Mouse (Mus musculus): ENCODE results near the gene Agap1.

Gene Agap1

GRCm38 (mm10) chr1:89457126-89458031 lies 2.8 kb downstream of the Agap1 start:
- in situ Hi-C loops (cut with MboI) = no loop called here

- in situ Hi-C loops (cut with MboI) = no loop called here
These were observed 7.3 kb downstream of the Agap1 start for GRCm38 (mm10) chr1:89461881-89462280.

GRCm38 (mm10) chr1:89463138-89463537 lies 8.5 kb downstream of the Agap1 start:
- in situ Hi-C loops (cut with MboI) = no loop called here

- in situ Hi-C loops (cut with MboI) = no loop called here
These were observed 10.9 kb downstream of the Agap1 start for GRCm38 (mm10) chr1:89465417-89466002.

- in situ Hi-C loops (cut with MboI) = no loop called here
These were observed 12.9 kb downstream of the Agap1 start for GRCm38 (mm10) chr1:89467321-89468069.

GRCm38 (mm10) chr1:89468141-89468540 lies 13.5 kb downstream of the Agap1 start:
- in situ Hi-C loops (cut with MboI) = no loop called here

- in situ Hi-C loops (cut with MboI) = no loop called here
These were observed 16.8 kb downstream of the Agap1 start for GRCm38 (mm10) chr1:89471430-89471829.

GRCm38 (mm10) chr1:89471891-89472290 lies 17.3 kb downstream of the Agap1 start:
- in situ Hi-C loops (cut with MboI) = no loop called here

GRCm38 (mm10) chr1:89473946-89474345 lies 19.3 kb downstream of the Agap1 start:
- in situ Hi-C loops (cut with MboI) = no loop called here

GRCm38 (mm10) chr1:89474853-89475252 lies 20.2 kb downstream of the Agap1 start:
- in situ Hi-C loops (cut with MboI) = no loop called here

- in situ Hi-C loops (cut with MboI) = no loop called here
These were observed 22.4 kb downstream of the Agap1 start for GRCm38 (mm10) chr1:89477033-89477432.

- in situ Hi-C loops (cut with MboI) = no loop called here
These were observed 24.2 kb downstream of the Agap1 start for GRCm38 (mm10) chr1:89478571-89479460.

- in situ Hi-C loops (cut with MboI) = no loop called here
These were observed 26.5 kb downstream of the Agap1 start for GRCm38 (mm10) chr1:89481154-89481553.

GRCm38 (mm10) chr1:89482812-89483211 lies 28.2 kb downstream of the Agap1 start:
- in situ Hi-C loops (cut with MboI) = no loop called here

- in situ Hi-C loops (cut with MboI) = no loop called here
These were observed 32.3 kb downstream of the Agap1 start for GRCm38 (mm10) chr1:89486891-89487290.

GRCm38 (mm10) chr1:89489111-89489971 lies 34.7 kb downstream of the Agap1 start:
- in situ Hi-C loops (cut with MboI) = no loop called here

- in situ Hi-C loops (cut with MboI) = no loop called here
These were observed 38.6 kb downstream of the Agap1 start for GRCm38 (mm10) chr1:89493177-89493576.

GRCm38 (mm10) chr1:89494816-89495215 lies 40.2 kb downstream of the Agap1 start:
- in situ Hi-C loops (cut with MboI) = no loop called here

GRCm38 (mm10) chr1:89496204-89496603 lies 41.6 kb downstream of the Agap1 start:
- in situ Hi-C loops (cut with MboI) = no loop called here

- in situ Hi-C loops (cut with MboI) = no loop called here
These were observed 46.3 kb downstream of the Agap1 start for GRCm38 (mm10) chr1:89500925-89501324.

- in situ Hi-C loops (cut with MboI) = no loop called here
These were observed 46.7 kb downstream of the Agap1 start for GRCm38 (mm10) chr1:89501346-89501745.
